Mouse (Mus musculus) brain, embryonic 14.5 days (tissue): ENCODE measurements around the gene Dlg1. TPM values are rescaled to one million over a fixed set of nuclear protein-coding genes. Genes with fewer than 3 reads are reported as not detected.

Experiments
- DNase-seq: peaks from one replicate; pipeline ENCODE4 v3.0.0-alpha.2; 2011; ENCODE audit warnings: low read depth
- CTCF ChIP-seq: fragments of 200-500 bp; IDR thresholded peaks from 2 replicates; pipeline ENCODE4 v1.5.1; 2012; ENCODE audit warnings: inconsistent platforms, mild to moderate bottlenecking, moderate library complexity, borderline replicate concordance; ENCODE audit not compliant: insufficient read depth, insufficient read length; ENCODE audit errors: extremely low read depth
- POLR2A ChIP-seq: fragments of 200-500 bp; IDR thresholded peaks from 2 replicates; pipeline ENCODE4 v1.6.1; 2012; ENCODE audit warnings: mild to moderate bottlenecking, inconsistent platforms, borderline replicate concordance; ENCODE audit not compliant: poor library complexity, insufficient read depth, insufficient read length, severe bottlenecking; ENCODE audit errors: extremely low read depth
- polyA plus RNA-seq: library from polyadenylated mRNA; depleted of rRNA; stranded (reverse); fragments of >200 nt; gene quantifications from 2 replicates; pipeline ENCODE4 v1.2.3, GENCODE M21; 2012; rRNA removed

Dlg1 gene
- 30.8 and 34.1 TPM in 2 replicates for polyA plus RNA-seq

DNA sequence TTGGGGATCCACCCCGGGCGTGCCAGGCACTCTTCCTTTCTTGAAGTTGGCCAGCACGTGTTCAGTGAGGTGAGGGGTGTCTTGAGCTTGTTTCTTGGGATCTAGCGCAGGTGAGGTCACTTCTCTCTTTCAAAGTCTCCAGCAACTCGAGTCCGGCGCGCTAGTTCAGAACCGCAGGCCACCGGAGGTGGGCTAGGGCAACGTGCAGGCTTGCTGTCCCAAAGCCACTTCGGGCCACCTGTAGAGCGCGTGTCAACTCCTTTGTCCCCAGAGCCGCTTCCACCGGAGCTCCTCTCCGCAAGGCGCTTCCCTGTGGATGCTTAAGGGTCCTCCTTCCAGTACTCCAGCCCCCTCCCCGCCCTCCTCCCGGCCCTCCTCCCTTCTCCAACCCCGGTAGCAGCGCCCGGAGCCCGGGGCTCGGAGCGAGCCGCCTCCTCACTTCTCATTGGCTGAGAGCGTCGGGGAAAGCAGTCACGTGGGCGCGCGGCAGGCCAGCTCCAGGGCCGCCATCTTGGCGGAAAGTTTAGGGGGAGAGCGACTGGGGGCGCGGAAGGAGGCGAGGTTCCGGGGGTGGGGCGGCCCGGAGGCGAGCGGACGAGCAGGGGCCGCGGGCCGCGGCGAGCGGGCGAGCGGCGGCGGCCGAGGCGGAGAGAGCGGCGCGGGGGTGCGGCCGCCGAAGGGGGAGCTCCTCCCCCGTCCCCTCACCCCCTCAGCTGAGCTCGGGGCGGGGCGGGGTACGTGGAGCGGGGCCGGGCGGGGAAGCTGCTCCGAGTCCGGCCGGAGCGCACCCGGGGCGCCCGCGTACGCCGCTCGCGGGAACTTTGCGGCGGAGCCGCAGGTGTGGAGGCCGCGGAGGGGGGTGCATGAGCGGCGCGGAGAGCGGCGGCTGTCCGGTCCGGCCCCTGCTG, at the start of gene Dlg1:
Gene Dlg1, plus strand, starts transcription at position 65 of the 908 bp plus-strand sequence.
- DNase-seq = peak; percentile 96
- TF ChIP-seq CTCF = no peak
- TF ChIP-seq POLR2A = peak; percentile 33; the same call in 1 of the 2 replicates

DNA sequence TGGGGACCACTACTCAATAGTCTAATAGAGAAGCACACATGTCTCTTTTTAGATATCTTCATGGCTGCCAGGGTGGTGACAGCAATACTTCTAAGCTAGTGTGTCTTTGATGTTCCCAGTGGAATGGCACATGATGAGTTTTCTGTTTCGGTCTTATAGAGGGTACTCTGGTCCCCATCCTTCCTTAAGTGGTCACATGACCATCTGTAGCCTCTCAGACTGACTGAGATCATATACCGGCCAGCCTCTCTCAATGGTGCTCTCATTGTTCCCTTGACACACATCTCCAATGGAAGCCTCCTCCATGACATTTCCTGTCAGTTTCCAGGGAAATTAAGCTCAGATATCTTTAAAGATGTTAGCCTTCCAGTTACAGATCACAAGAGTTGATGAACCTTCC, 46.9 kb upstream of the Dlg1 start:
- no peak for TF ChIP-seq CTCF
- no peak for TF ChIP-seq POLR2A

DNA sequence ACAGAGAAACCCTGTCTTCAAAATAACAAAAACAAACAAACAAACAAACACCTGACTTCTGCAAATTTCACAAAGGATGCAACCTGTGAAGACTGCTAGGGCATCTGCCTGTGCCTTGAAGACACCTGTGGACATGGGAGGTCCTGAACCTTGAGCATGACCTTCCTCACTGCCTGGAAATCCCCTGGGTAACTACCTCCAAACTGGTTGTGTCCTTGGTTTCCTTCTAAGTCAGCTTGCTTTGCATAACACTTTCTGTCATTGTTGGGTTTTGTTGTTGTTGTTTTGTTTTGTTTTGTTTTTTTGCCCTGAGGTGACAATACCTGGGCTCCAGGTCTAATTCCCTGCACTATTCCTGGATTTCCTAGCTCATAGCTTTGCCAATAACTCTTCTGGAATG, 46.1 kb upstream of the Dlg1 start:
- no peak for DNase-seq
- TF ChIP-seq POLR2A (no peak), CTCF (no peak)

More for the DNA sequence above, 46.9 kb upstream of the Dlg1 start:
- DNase-seq = no peak

GRCm38 (mm10) chr16:31617823-31618371, 45.3 kb upstream of the Dlg1 start:
- DNase-seq = peak; percentile 80
- no peak for TF ChIP-seq POLR2A
- TF ChIP-seq CTCF = no peak

DNA sequence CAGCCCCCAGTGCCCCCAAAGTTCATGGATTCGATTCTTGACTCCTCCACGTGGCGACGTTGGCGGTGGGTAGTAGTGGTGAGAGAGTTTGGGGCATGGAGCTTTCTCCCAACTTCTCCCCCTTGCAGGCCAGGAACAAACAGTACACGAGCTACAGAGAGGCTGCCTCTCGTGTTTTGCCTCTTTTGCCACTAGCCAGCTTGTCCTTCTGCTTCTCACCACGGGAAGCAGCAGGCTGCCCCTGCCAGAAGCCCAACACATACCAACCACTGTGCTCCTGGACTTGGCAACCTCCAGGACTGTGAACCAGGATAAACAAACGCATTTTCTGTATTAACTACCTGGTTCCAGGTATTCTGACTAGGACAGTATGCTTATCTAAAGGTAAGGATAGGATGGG, 44.6 kb upstream of the Dlg1 start:
- no peak for DNase-seq
- no peak for TF ChIP-seq CTCF
- no peak for TF ChIP-seq POLR2A

DNA sequence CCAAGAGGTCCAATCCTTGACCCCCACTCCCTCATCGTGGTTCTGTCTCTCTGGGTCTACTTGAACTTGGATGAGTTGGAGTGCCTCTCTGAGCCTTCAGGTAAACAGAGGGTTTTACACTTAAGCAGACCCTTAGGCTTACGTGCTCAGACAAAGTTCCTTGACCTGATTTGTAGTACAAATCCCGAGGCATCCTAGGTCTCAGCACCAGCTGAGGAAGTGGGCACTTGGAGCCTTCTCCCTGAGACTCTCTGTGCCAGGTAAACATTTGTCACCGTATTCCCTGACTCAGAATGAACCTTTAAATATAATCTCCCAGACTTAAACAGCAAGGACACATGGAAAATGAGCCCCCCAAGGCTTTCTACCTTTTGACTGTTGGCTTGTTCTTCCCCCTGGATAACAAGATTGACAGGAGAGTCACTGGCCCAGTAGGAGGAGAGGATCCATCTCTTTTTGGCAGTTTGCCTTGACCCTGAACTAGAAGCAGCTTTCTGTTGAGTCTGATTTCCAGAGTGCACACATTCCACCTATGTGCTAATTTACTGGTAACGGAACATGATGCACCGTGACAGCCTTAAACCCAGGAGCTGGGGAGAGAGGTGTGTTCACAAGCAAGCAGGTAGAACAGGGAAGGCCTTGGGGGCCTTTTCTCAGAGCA, 43.4 kb upstream of the Dlg1 start:
- TF ChIP-seq CTCF = no peak
- no peak for TF ChIP-seq POLR2A
- DNase-seq = no peak

DNA sequence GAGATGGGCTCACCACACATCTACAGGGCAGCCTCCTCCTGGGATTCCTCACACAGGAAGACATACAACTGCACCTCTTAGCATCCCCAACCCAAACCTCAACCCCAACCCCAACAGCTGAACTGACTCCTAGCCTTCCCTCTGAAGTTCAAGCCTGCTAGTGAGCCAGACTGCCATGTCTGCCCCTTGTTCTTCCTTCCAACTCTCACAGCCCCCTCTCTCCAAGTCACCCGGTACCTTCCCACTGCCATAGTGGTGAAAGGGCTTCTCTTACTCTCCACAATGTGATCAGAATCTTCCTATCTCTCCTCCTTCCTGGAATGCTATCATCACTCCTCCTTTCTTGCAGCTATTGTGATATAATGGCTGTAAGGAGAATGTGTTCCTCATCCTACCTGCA, 40.9 kb upstream of the Dlg1 start:
- TF ChIP-seq POLR2A = no peak
- no peak for TF ChIP-seq CTCF
- DNase-seq = no peak

- no peak for DNase-seq
- TF ChIP-seq CTCF (no peak), POLR2A (no peak)
These were observed 40.1 kb upstream of the Dlg1 start for GRCm38 (mm10) chr16:31623136-31623535.

- TF ChIP-seq CTCF (no peak), POLR2A (no peak)
- no peak for DNase-seq
These were observed 38.5 kb upstream of the Dlg1 start for GRCm38 (mm10) chr16:31624749-31625148.

- DNase-seq = no peak
- no peak for TF ChIP-seq CTCF
- no peak for TF ChIP-seq POLR2A
These were observed 36.9 kb upstream of the Dlg1 start for GRCm38 (mm10) chr16:31626331-31626730.

GRCm38 (mm10) chr16:31630381-31630780, 32.9 kb upstream of the Dlg1 start:
- TF ChIP-seq POLR2A (no peak), CTCF (no peak)
- DNase-seq = no peak

GRCm38 (mm10) chr16:31631046-31631445, 32.2 kb upstream of the Dlg1 start:
- TF ChIP-seq POLR2A (no peak), CTCF (no peak)
- DNase-seq = no peak

GRCm38 (mm10) chr16:31634371-31634770, 28.9 kb upstream of the Dlg1 start:
- no peak for DNase-seq
- TF ChIP-seq CTCF (no peak), POLR2A (no peak)

DNA sequence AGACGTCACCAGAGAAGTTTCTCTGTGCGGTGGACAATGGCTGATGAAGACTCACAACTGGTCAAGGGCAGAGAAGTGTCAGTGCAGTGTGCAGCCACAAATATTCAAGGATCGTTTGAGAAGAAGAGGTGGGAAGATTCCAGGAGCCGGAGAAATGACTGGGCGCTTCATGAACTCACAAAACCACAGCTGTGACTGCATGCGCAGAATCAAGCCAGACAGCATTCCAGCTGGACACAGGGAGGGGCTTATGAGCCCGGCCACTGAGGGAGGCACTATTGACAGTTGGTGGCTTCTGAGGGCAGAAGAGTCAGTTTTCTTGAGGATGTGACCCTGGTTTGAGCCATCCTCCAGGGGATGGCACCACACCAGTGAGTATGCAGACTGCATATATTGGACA, 24.9 kb upstream of the Dlg1 start:
- TF ChIP-seq CTCF = no peak
- no peak for TF ChIP-seq POLR2A
- DNase-seq = no peak

DNA sequence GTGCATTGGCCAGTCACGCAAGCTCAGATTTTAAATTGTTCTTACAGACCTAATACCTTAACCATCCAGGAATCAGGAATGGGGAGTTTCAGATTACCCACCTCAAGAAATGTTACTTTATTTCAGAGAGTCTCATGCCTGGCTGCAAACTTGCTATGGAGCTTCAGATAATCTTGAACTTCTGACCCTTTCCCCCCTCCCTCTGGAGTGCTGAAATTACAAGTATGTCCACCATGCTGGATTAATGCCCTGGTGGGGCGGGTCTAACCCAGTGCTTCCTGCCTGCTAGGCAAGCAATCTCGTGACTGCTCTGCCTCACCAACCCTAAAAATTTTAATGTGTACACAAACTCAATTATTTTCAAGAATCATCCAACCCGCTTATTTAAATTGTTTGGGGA, 23.3 kb upstream of the Dlg1 start:
- DNase-seq = no peak
- TF ChIP-seq CTCF = no peak
- no peak for TF ChIP-seq POLR2A
